Mouse (Mus musculus) testis, adult 2 months (tissue): Measurements from ENCODE around the gene 9130023H24Rik.

Experiments
- CTCF ChIP-seq: fragments of 200-500 bp; IDR thresholded peaks from 2 replicates; pipeline ENCODE4 v1.5.1; 2012; ENCODE audit warnings: low read depth, mild to moderate bottlenecking, inconsistent platforms, low read length, moderate library complexity; ENCODE audit not compliant: control insufficient read depth, insufficient read depth, insufficient replicate concordance
- POLR2A ChIP-seq: fragments of 200-500 bp; IDR thresholded peaks from 2 replicates; pipeline ENCODE4 v1.6.1; 2012; ENCODE audit warnings: low read depth, mild to moderate bottlenecking, inconsistent platforms, low read length, moderate library complexity; ENCODE audit not compliant: control insufficient read depth

DNA sequence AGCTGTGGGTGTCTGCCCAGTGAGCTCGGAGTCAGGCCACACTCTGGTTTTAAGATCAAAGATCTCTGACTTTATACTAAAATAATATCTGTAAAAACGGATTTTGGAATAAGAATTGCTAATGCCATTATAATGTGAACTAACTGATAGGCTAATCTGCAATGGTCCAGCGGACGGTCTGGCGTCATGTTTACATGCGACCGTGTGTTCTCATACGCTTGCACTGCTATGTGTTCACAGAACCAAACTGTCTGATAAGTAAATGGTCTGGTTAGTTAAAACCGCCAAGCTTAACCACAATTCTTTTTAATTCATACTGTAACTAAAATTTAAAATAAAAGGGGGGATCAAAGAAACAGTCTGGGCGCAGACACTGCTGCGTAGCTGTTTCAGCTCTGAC, 43.9 kb upstream of the 9130023H24Rik start:
- TF ChIP-seq POLR2A (no peak), CTCF (no peak)
